Mouse (Mus musculus) intestine, embryonic 16.5 days (tissue): ENCODE results near the gene Arhgef6. TPM values are rescaled to one million over a fixed set of nuclear protein-coding genes. Genes with fewer than 3 reads are reported as not detected.

ENCODE experiments used
- ATAC-seq: fragments of 200-750 bp; cut with Nextera tagmentation; 2 replicates; pipeline ENCODE4 v1.8.0; 2017; ENCODE audit warnings: moderate TSS enrichment, moderate library complexity
- H3K27ac ChIP-seq: fragments of 300-500 bp; sonication (generic); 2 replicates; pipeline ENCODE4 v1.5.1; 2014; ENCODE audit warnings: mild to moderate bottlenecking, low read length
- H3K27me3 ChIP-seq: fragments of 300-500 bp; sonication (generic); replicated peaks from 2 replicates; pipeline ENCODE4 v1.6.1; 2014; ENCODE audit warnings: low read length, control low read depth, mixed read lengths; ENCODE audit not compliant: control insufficient read depth, insufficient read depth
- H3K36me3 ChIP-seq: fragments of 300-500 bp; sonication (generic); 2 replicates; pipeline ENCODE4 v1.6.1; 2014; ENCODE audit warnings: low read length, control low read depth; ENCODE audit not compliant: control insufficient read depth, insufficient read depth
- H3K4me1 ChIP-seq: fragments of 300-500 bp; sonication (generic); 2 replicates; pipeline ENCODE4 v1.6.1; 2014; ENCODE audit warnings: low read length, control low read depth, mixed read lengths; ENCODE audit not compliant: control insufficient read depth, insufficient read depth
- H3K4me2 ChIP-seq: fragments of 300-500 bp; sonication (generic); 2 replicates; pipeline ENCODE4 v1.6.1; 2014; ENCODE audit warnings: low read depth, low read length, control low read depth
- H3K4me3 ChIP-seq: fragments of 300-500 bp; sonication (generic); 2 replicates; pipeline ENCODE4 v1.5.1; 2014; ENCODE audit warnings: mild to moderate bottlenecking, low read length
- H3K9ac ChIP-seq: fragments of 300-500 bp; sonication (generic); 2 replicates; pipeline ENCODE4 v1.6.1; 2014; ENCODE audit warnings: low read depth, low read length
- H3K9me3 ChIP-seq: fragments of 300-500 bp; sonication (generic); 2 replicates; pipeline ENCODE4 v1.6.1; 2016; ENCODE audit warnings: low read length, control low read depth; ENCODE audit not compliant: control insufficient read depth
- WGBS: fragments of 180-500 bp; shearing (Covaris S2); extraction: QIAGEN DNeasy Blood & Tissue Kit; methylation state at CpG from one replicate; pipeline ENCODE4 v1.1.7; 2014; 5-methylcytosine and 5-hydroxymethylcytosine counted together
- polyA plus RNA-seq: library from polyadenylated mRNA; unstranded; fragments of >200 nt; fragmentation: Nextera tagmentation; extraction: Ambion mirVana; gene quantifications from 2 replicates; pipeline ENCODE4 v1.2.1, GENCODE M21; 2015

The Arhgef6 gene
- polyA plus RNA-seq, 1 experiment from 2014 or later, result 4.0 TPM

- H3K36me3 ChIP-seq, result no peaks in the 10 kb centered on the region
- no peak overlapping the region for H3K9ac ChIP-seq
- ATAC-seq, result no peak
- 51% methylated on average over 4 of the region's 4 CpGs for WGBS
- H3K4me3 ChIP-seq, result no peak overlapping the region
- H3K27ac ChIP-seq, result no peak overlapping the region
- H3K9me3 ChIP-seq, result no peaks in the 10 kb centered on the region
- no peaks in the 10 kb centered on the region for H3K27me3 ChIP-seq
- peak overlapping the region; percentile 30; the same call in 1 of the 2 replicates for H3K4me2 ChIP-seq
- no peaks in the 10 kb centered on the region for H3K4me1 ChIP-seq
Observed at GRCm38 (mm10) chrX:57339220-57339619, 691 bp upstream of the Arhgef6 start.

- Histone ChIP-seq H3K9ac (no peak overlapping the region), H3K4me2 (no peak overlapping the region), H3K4me1 (no peaks in the 10 kb centered on the region), H3K9me3 (no peaks in the 10 kb centered on the region), H3K27me3 (no peaks in the 10 kb centered on the region), H3K27ac (no peak overlapping the region), H3K36me3 (no peaks in the 10 kb centered on the region), H3K4me3 (no peak overlapping the region)
- ATAC-seq, result no peak
Observed at GRCm38 (mm10) chrX:57337582-57337981, 947 bp downstream of the Arhgef6 start.

GRCm38 (mm10) chrX:57336958-57337357, 1.6 kb downstream of the Arhgef6 start:
- Histone ChIP-seq H3K9me3 (no peaks in the 10 kb centered on the region), H3K4me2 (no peak overlapping the region), H3K36me3 (no peaks in the 10 kb centered on the region), H3K4me1 (no peaks in the 10 kb centered on the region), H3K27ac (no peak overlapping the region), H3K4me3 (no peak overlapping the region), H3K27me3 (no peaks in the 10 kb centered on the region), H3K9ac (no peak overlapping the region)
- no peak for ATAC-seq
- WGBS, result 86% methylated on average over 9 of the region's 9 CpGs

GRCm38 (mm10) chrX:57335313-57335712, 3.2 kb downstream of the Arhgef6 start:
- H3K9ac ChIP-seq, result no peak overlapping the region
- no peak for ATAC-seq
- H3K4me2 ChIP-seq, result no peak overlapping the region
- H3K36me3 ChIP-seq, result no peaks in the 10 kb centered on the region
- H3K4me3 ChIP-seq, result no peak overlapping the region
- H3K4me1 ChIP-seq, result no peaks in the 10 kb centered on the region
- no peaks in the 10 kb centered on the region for H3K9me3 ChIP-seq
- WGBS, result 85% methylated on average over 6 of the region's 6 CpGs
- no peak overlapping the region for H3K27ac ChIP-seq
- H3K27me3 ChIP-seq, result no peaks in the 10 kb centered on the region

- Histone ChIP-seq H3K4me3 (no peak overlapping the region), H3K4me2 (no peak overlapping the region), H3K9ac (no peak overlapping the region), H3K4me1 (no peaks in the 10 kb centered on the region), H3K27ac (no peak overlapping the region), H3K27me3 (no peaks in the 10 kb centered on the region), H3K9me3 (no peaks in the 10 kb centered on the region), H3K36me3 (no peaks in the 10 kb centered on the region)
- 73% methylated on average over 3 of the region's 3 CpGs for WGBS
- no peak for ATAC-seq
Observed at GRCm38 (mm10) chrX:57327668-57328338, 10.7 kb downstream of the Arhgef6 start.

- H3K9ac ChIP-seq, result peak overlapping the region; percentile 63
- peak overlapping the region; percentile 80 for H3K4me2 ChIP-seq
- ATAC-seq, result peak; percentile 74
- 32% methylated on average over 16 of the region's 16 CpGs for WGBS
- H3K4me1 ChIP-seq, result no peaks in the 10 kb centered on the region
- no peaks in the 10 kb centered on the region for H3K36me3 ChIP-seq
- no peak overlapping the region for H3K27ac ChIP-seq
- no peaks in the 10 kb centered on the region for H3K9me3 ChIP-seq
- peak overlapping the region; percentile 53 for H3K4me3 ChIP-seq
- H3K27me3 ChIP-seq, result no peaks in the 10 kb centered on the region
Observed at GRCm38 (mm10) chrX:57326487-57327221, 11.9 kb downstream of the Arhgef6 start.

- ATAC-seq, result peak; percentile 76
- no peaks in the 10 kb centered on the region for H3K27me3 ChIP-seq
- 15% methylated on average over 27 of the region's 29 CpGs for WGBS
- H3K4me1 ChIP-seq, result no peaks in the 10 kb centered on the region
- H3K9ac ChIP-seq, result peak overlapping the region; percentile 63
- H3K4me2 ChIP-seq, result peak overlapping the region; percentile 80
- H3K4me3 ChIP-seq, result peak overlapping the region; percentile 53
- H3K9me3 ChIP-seq, result no peaks in the 10 kb centered on the region
- no peaks in the 10 kb centered on the region for H3K36me3 ChIP-seq
- H3K27ac ChIP-seq, result no peak overlapping the region
Observed at GRCm38 (mm10) chrX:57325861-57326461, 12.6 kb downstream of the Arhgef6 start.

GRCm38 (mm10) chrX:57324891-57325290, 13.6 kb downstream of the Arhgef6 start:
- H3K27ac ChIP-seq, result no peak overlapping the region
- H3K27me3 ChIP-seq, result no peaks in the 10 kb centered on the region
- 76% methylated on average over 6 of the region's 6 CpGs for WGBS
- no peak overlapping the region for H3K9ac ChIP-seq
- no peaks in the 10 kb centered on the region for H3K36me3 ChIP-seq
- no peak overlapping the region for H3K4me3 ChIP-seq
- no peaks in the 10 kb centered on the region for H3K9me3 ChIP-seq
- ATAC-seq, result no peak
- H3K4me2 ChIP-seq, result no peak overlapping the region
- H3K4me1 ChIP-seq, result no peaks in the 10 kb centered on the region

- WGBS, result 90% methylated on average over 4 of the region's 5 CpGs
- no peak overlapping the region for H3K4me3 ChIP-seq
- no peaks in the 10 kb centered on the region for H3K36me3 ChIP-seq
- no peaks in the 10 kb centered on the region for H3K27me3 ChIP-seq
- H3K4me1 ChIP-seq, result no peaks in the 10 kb centered on the region
- H3K9ac ChIP-seq, result no peak overlapping the region
- no peak overlapping the region for H3K4me2 ChIP-seq
- no peak for ATAC-seq
- H3K27ac ChIP-seq, result no peak overlapping the region
- H3K9me3 ChIP-seq, result no peaks in the 10 kb centered on the region
Observed at GRCm38 (mm10) chrX:57312066-57312465, 26.5 kb downstream of the Arhgef6 start.
